Mouse (Mus musculus) CD8-positive naive resting alpha-beta T cell, adult 2 months (primary cell): ENCODE results near the gene Map10.

Experiments
- DNase-seq, 2 experiments: peaks; one replicate each; pipeline ENCODE4 v3.0.0; 2022; ENCODE audit warnings: low read depth in 2 of 2, low spot score in 2 of 2

Map10 gene

GRCm38 (mm10) chr8:125709171-125709570 is 39.6 kb downstream of the Map10 start:
- DNase-seq, result no peak

GRCm38 (mm10) chr8:125711514-125711913 is 41.9 kb downstream of the Map10 start:
- DNase-seq, result no peak

GRCm38 (mm10) chr8:125716211-125716610 is 46.6 kb downstream of the Map10 start:
- no peak for DNase-seq

- no peak for DNase-seq
These were observed 47.0 kb downstream of the Map10 start for GRCm38 (mm10) chr8:125716613-125717012.

- peak in 1 of 2 experiments; percentile 12 for DNase-seq
These were observed 49.3 kb downstream of the Map10 start for GRCm38 (mm10) chr8:125718914-125719313.

GRCm38 (mm10) chr8:125722675-125723074 is 53.1 kb downstream of the Map10 start:
- DNase-seq, result no peak
